Mouse (Mus musculus): Measurements from ENCODE around the gene Tmem139. TPM values are rescaled to one million over a fixed set of nuclear protein-coding genes. Genes with fewer than 3 reads are reported as not detected.

Gene Tmem139
- polyA plus RNA-seq, 1 experiment from 2014 or later: not detected

GRCm38 (mm10) chr6:42295549-42296094 lies 33.9 kb downstream of the Tmem139 start:
- no peak overlapping the region for H3K4me2 ChIP-seq
- no peaks in the 10 kb centered on the region for H3K27me3 ChIP-seq (ENCODE audit: control insufficient read depth, insufficient read depth, low read length)
- H3K36me3 ChIP-seq (ENCODE audit: control insufficient read depth, insufficient read depth, low read length): no peaks in the 10 kb centered on the region; the same call in 1 of the 2 replicates
- no peak overlapping the region for H3K9ac ChIP-seq (ENCODE audit: low read depth, low read length)
- 67% methylated on average over 3 of the region's 3 CpGs for whole genome bisulfite sequencing (ENCODE audit: insufficient replicate concordance)
- no peak overlapping the region for H3K27ac ChIP-seq (ENCODE audit: low read depth, low read length)
- ATAC-seq (replicated peaks; ENCODE audit: insufficient number of reproducible peaks, low FRiP score, low TSS enrichment): no peak
- no peaks in the 10 kb centered on the region for H3K4me1 ChIP-seq (ENCODE audit: control insufficient read depth, insufficient read depth, low read length)
- H3K4me3 ChIP-seq (ENCODE audit: low read depth, low read length): no peak overlapping the region
- no peaks in the 10 kb centered on the region for H3K9me3 ChIP-seq (replicated peaks; ENCODE audit: control insufficient read depth, low read length)

DNA sequence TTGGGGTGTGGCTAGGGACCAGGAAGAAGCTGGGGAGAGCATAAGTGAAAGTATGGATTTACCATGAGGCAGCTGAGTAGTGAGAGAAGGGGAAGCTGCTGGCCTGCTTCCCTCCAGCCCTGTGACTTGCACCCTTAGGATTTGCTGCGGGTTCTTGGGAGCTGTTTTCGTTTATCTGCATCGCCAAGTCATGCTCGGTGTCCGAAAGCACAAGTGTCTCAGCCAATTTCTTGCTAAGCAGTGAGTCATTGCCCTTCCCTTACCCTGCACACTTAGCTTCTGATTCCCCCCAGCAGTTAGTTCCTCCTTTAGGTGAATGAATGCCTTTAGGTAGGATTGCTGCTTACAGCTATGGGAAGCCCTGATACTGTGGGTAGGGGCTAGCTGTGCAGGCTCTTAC lies 37.6 kb downstream of the Tmem139 start:
- H3K27ac ChIP-seq (ENCODE audit: low read depth, low read length): no peak overlapping the region
- H3K36me3 ChIP-seq (ENCODE audit: control insufficient read depth, insufficient read depth, low read length): no peaks in the 10 kb centered on the region; the same call in 1 of the 2 replicates
- H3K9ac ChIP-seq (ENCODE audit: low read depth, low read length): no peak overlapping the region
- ATAC-seq (replicated peaks; ENCODE audit: insufficient number of reproducible peaks, low FRiP score, low TSS enrichment): no peak
- H3K9me3 ChIP-seq (replicated peaks; ENCODE audit: control insufficient read depth, low read length): no peaks in the 10 kb centered on the region
- H3K27me3 ChIP-seq (ENCODE audit: control insufficient read depth, insufficient read depth, low read length): no peaks in the 10 kb centered on the region
- H3K4me2 ChIP-seq: no peak overlapping the region
- H3K4me1 ChIP-seq (ENCODE audit: control insufficient read depth, insufficient read depth, low read length): no peaks in the 10 kb centered on the region
- H3K4me3 ChIP-seq (ENCODE audit: low read depth, low read length): no peak overlapping the region
- WGBS (ENCODE audit: insufficient replicate concordance): 85% methylated on average over 5 of the region's 5 CpGs

- WGBS (ENCODE audit: insufficient replicate concordance): 42% methylated on average over 8 of the region's 8 CpGs
- no peaks in the 10 kb centered on the region for H3K9me3 ChIP-seq (replicated peaks; ENCODE audit: control insufficient read depth, low read length)
- no peaks in the 10 kb centered on the region for H3K4me1 ChIP-seq (ENCODE audit: control insufficient read depth, insufficient read depth, low read length)
- ATAC-seq (replicated peaks; ENCODE audit: insufficient number of reproducible peaks, low FRiP score, low TSS enrichment): no peak
- no peak overlapping the region for H3K27ac ChIP-seq (ENCODE audit: low read depth, low read length)
- no peak overlapping the region for H3K4me3 ChIP-seq (ENCODE audit: low read depth, low read length)
- no peaks in the 10 kb centered on the region for H3K27me3 ChIP-seq (ENCODE audit: control insufficient read depth, insufficient read depth, low read length)
- H3K36me3 ChIP-seq (ENCODE audit: control insufficient read depth, insufficient read depth, low read length): no peaks in the 10 kb centered on the region
- no peak overlapping the region for H3K4me2 ChIP-seq
- H3K9ac ChIP-seq (ENCODE audit: low read depth, low read length): no peak overlapping the region
These were observed 48.1 kb downstream of the Tmem139 start for GRCm38 (mm10) chr6:42309816-42310378.

DNA sequence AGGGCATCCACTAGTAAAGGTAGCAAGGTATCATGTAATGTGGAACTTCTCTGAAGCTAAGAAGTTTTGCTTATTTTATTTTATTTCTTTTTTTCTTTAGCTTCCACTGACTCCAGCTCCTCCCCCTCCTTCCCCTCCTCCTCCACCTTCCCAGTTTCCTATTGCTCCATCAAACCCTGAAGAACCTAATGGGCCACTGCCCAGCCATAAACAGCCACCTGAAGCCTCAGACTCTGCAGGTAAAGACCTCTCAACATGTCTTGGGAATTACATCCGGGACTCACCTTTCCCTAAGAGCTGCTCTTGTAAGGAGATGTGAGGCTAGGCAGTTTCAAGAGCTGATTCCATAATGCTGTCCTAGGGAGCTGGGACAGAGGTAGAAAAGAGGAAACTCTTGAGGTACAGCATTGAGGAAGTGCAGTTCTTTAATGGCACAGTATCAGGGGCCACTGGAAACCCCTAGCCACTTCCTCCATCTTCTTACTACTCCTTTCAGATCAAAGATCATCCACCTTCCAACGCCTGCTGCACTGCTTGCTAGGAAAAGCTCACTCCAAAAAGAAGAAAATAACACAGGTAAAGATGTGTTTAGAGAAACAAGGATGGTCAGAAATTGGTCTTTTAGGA lies 48.8 kb downstream of the Tmem139 start:
- Histone ChIP-seq H3K36me3 (ENCODE audit: control insufficient read depth, insufficient read depth, low read length) (no peaks in the 10 kb centered on the region), H3K9me3 (replicated peaks; ENCODE audit: control insufficient read depth, low read length) (no peaks in the 10 kb centered on the region), H3K27me3 (ENCODE audit: control insufficient read depth, insufficient read depth, low read length) (no peaks in the 10 kb centered on the region), H3K4me2 (no peak overlapping the region), H3K4me1 (ENCODE audit: control insufficient read depth, insufficient read depth, low read length) (no peaks in the 10 kb centered on the region), H3K27ac (ENCODE audit: low read depth, low read length) (no peak overlapping the region), H3K4me3 (ENCODE audit: low read depth, low read length) (no peak overlapping the region), H3K9ac (ENCODE audit: low read depth, low read length) (no peak overlapping the region)
- ATAC-seq (replicated peaks; ENCODE audit: insufficient number of reproducible peaks, low FRiP score, low TSS enrichment): no peak
- WGBS (ENCODE audit: insufficient replicate concordance): 78% methylated on average over 2 of the region's 2 CpGs

Other genes with a start within 250 kb of the Tmem139 start
- not detected in 2 replicates for gene Sva, start 223.6 kb upstream of the Tmem139 start, polyA plus RNA-seq (2014; fragmentation: Nextera tagmentation; extraction: Ambion mirVana)
- gene Tas2r139, start 121.0 kb upstream of the Tmem139 start, polyA plus RNA-seq (2014; fragmentation: Nextera tagmentation; extraction: Ambion mirVana): not detected in 2 replicates
- not detected in 2 replicates for gene Tas2r144, start 46.6 kb upstream of the Tmem139 start, polyA plus RNA-seq (2014; fragmentation: Nextera tagmentation; extraction: Ambion mirVana)
- gene Gstk1, start 16.0 kb upstream of the Tmem139 start, polyA plus RNA-seq (2014; fragmentation: Nextera tagmentation; extraction: Ambion mirVana): 13.4 and 14.7 TPM in 2 replicates
- 34.4 and 34.7 TPM in 2 replicates for gene Casp2, start 3.0 kb downstream of the Tmem139 start, polyA plus RNA-seq (2014; fragmentation: Nextera tagmentation; extraction: Ambion mirVana)
- gene Clcn1, start 24.7 kb downstream of the Tmem139 start, polyA plus RNA-seq (2014; fragmentation: Nextera tagmentation; extraction: Ambion mirVana): 0.55 and 0.82 TPM in 2 replicates
- gene Fam131b, start 62.7 kb downstream of the Tmem139 start, polyA plus RNA-seq (2014; fragmentation: Nextera tagmentation; extraction: Ambion mirVana): 0.23 and 0.25 TPM in 2 replicates
- gene Zyx, start 87.7 kb downstream of the Tmem139 start, polyA plus RNA-seq (2014; fragmentation: Nextera tagmentation; extraction: Ambion mirVana): 159 and 177 TPM in 2 replicates
- 1.7 and 2.3 TPM in 2 replicates for gene Epha1, start 111.3 kb downstream of the Tmem139 start, polyA plus RNA-seq (2014; fragmentation: Nextera tagmentation; extraction: Ambion mirVana)
- gene Tas2r143, start 138.3 kb downstream of the Tmem139 start, polyA plus RNA-seq (2014; fragmentation: Nextera tagmentation; extraction: Ambion mirVana): not detected in 2 replicates
- gene Tas2r135, start 143.5 kb downstream of the Tmem139 start, polyA plus RNA-seq (2014; fragmentation: Nextera tagmentation; extraction: Ambion mirVana): not detected in 2 replicates
- gene Tas2r126, start 172.6 kb downstream of the Tmem139 start, polyA plus RNA-seq (2014; fragmentation: Nextera tagmentation; extraction: Ambion mirVana): not detected in 2 replicates
- not detected in 2 replicates for gene Olfr458, start 203.2 kb downstream of the Tmem139 start, polyA plus RNA-seq (2014; fragmentation: Nextera tagmentation; extraction: Ambion mirVana)
- gene Olfr457, start 214.4 kb downstream of the Tmem139 start, polyA plus RNA-seq (2014; fragmentation: Nextera tagmentation; extraction: Ambion mirVana): not detected in 2 replicates
- gene Olfr456, start 225.2 kb downstream of the Tmem139 start, polyA plus RNA-seq (2014; fragmentation: Nextera tagmentation; extraction: Ambion mirVana): not detected in 2 replicates